ENCODE assay signal across 16 mouse cellular contexts in the genomic region with DNA sequence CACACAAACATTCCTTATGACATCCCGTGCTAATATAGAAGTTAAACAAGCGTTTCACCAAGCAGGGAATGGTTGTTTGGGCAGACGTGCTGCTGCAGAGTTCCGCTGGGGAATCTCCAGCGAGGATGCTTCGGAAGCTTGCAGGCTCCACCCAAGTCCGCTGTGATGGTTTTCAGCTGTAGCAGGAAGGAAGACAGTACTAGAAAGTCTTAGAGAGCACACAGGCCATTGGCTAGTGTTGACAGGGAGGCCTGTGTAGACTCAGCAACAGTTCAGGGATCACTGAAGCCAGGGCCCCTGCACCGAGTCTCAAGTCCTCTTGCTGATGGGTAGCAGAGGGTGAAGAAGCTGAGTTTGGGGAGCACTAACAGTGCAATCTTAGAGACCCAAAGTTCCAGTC.
DNase-seq lines count a peak whose midpoint lies in the region; ATAC-seq lines count a peak whose summit lies in the region.
"Had no signal": no experiment of that assay in that cellular context is flagged by ENCODE, and none has a peak within 500 bp of the region (broad histone marks: within the 10 kb centered on the region; RNA-seq: fewer than 3 reads in every experiment).

No protein-coding gene starts in this region.

- no peaks in the 10 kb centered on the region for H3K4me1 ChIP-seq in kidney, embryonic 16.5 days (ENCODE audit: insufficient read depth, low read length)
- H3K4me1 ChIP-seq: embryonic facial prominence, embryonic 13.5 days; midbrain, embryonic 13.5 days had no signal

- DNase-seq in kidney, postnatal 25 days = no peak
- DNase-seq in heart, adult 8-10 months (ENCODE audit: low spot score) = peak; percentile 42
- DNase-seq in heart, postnatal 14 days = peak; percentile 42 to 61
- DNase-seq in lung, postnatal 14 days = peak; percentile 47
- no peak for DNase-seq in MN1 (ENCODE audit: low spot score)
- DNase-seq: adrenal gland, postnatal 25 days; cerebellum, postnatal 25 days; gastrocnemius, adult 2 months; layer of hippocampus, adult 9-11 months; left cerebral cortex, postnatal 4 days had no signal

- H3K27ac ChIP-seq in kidney, embryonic 16.5 days (ENCODE audit: low read length) = no peak overlapping the region
- H3K27ac ChIP-seq: embryonic facial prominence, embryonic 13.5 days; gastrocnemius, adult 2 months; hindbrain, embryonic 14.5 days; midbrain, embryonic 13.5 days had no signal

- peak; percentile 69 for ATAC-seq in kidney, embryonic 16.5 days (ENCODE audit: low FRiP score, low TSS enrichment)
- no peak for ATAC-seq in monocyte, adult 5-6 weeks (replicated peaks; ENCODE audit: insufficient number of reproducible peaks, low FRiP score, low TSS enrichment, poor library complexity, severe bottlenecking)
- ATAC-seq in granulocyte monocyte progenitor cell, adult 5-6 weeks (replicated peaks; ENCODE audit: poor library complexity, severe bottlenecking) = no peak
- ATAC-seq: midbrain, embryonic 13.5 days had no signal

- H3K9ac ChIP-seq in kidney, embryonic 16.5 days (replicated peaks; ENCODE audit: low read length) = no peak overlapping the region
- H3K9ac ChIP-seq: embryonic facial prominence, embryonic 13.5 days; hindbrain, embryonic 14.5 days; midbrain, embryonic 13.5 days had no signal

- WGBS in kidney, embryonic 16.5 days = 71% methylated on average over 8 of the region's 8 CpGs

- no peak overlapping the region for H3K4me2 ChIP-seq in kidney, embryonic 16.5 days (replicated peaks; ENCODE audit: low read depth, low read length)
- H3K4me2 ChIP-seq: embryonic facial prominence, embryonic 13.5 days; hindbrain, embryonic 14.5 days; midbrain, embryonic 13.5 days had no signal

- no peaks in the 10 kb centered on the region for H3K27me3 ChIP-seq in kidney, embryonic 16.5 days (ENCODE audit: insufficient read depth, low read length)
- H3K27me3 ChIP-seq: embryonic facial prominence, embryonic 13.5 days; midbrain, embryonic 13.5 days had no signal

- H3K9me3 ChIP-seq in kidney, embryonic 16.5 days (ENCODE audit: low read length) = no peaks in the 10 kb centered on the region
- H3K9me3 ChIP-seq: embryonic facial prominence, embryonic 13.5 days; midbrain, embryonic 13.5 days had no signal

- H3K4me3 ChIP-seq in kidney, embryonic 16.5 days (ENCODE audit: low read length) = no peak overlapping the region
- H3K4me3 ChIP-seq: embryonic facial prominence, embryonic 13.5 days; gastrocnemius, adult 2 months; midbrain, embryonic 13.5 days had no signal

- H3K36me3 ChIP-seq in kidney, embryonic 16.5 days (ENCODE audit: insufficient read depth, low read length) = no peaks in the 10 kb centered on the region
- H3K36me3 ChIP-seq: embryonic facial prominence, embryonic 13.5 days; midbrain, embryonic 13.5 days had no signal

- intact Hi-C loops in heart, postnatal 14 days (cut with DNase I) = no loop called here

Comparison
In these comparisons a context has a peak if more than half of its experiments do, and no peak if none do; other contexts are left out.
1. DNase-seq: peak in heart, adult 8-10 months (single experiment), heart, postnatal 14 days (2 of 2) and lung, postnatal 14 days (single experiment); none in kidney, postnatal 25 days (0 of 2) and MN1 (single experiment).